Mouse (Mus musculus): Measurements from ENCODE around the gene Ran.

DNA sequence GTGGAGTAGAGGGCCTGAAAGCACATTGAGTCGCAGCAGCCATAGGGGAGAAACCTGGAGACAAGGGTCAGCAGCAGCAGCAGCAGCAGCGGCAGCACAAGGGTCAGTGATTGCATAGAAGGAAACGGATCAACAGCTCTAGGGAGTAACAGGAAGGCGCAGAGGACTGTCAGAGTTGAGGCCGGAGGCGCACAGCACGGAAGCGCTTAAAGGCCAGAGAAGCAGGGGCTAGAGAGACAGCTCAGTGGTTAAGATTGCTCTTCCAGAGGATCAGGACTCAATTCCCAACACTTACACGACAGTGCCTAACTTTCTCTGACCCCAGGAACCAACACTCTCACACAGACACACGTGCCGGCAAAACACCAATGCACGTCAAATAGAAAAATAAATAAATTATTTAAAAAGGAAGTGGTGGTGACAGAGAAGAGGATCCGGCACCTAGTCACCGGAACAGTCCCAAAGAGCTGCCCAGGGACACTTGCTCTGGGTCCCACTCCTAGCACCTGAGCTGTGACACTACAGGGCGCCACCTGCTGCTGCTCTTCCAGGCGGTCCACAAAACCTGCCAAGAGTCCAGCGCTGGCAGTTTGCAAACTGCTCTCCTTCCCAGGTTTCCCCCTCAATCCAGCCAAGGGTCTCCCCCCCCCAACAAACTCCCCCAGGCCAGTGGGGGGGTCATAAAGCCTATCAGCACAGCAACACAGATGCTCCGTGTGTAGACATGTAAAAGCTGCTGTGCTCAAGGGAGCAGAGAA, 13.7 kb upstream of the Ran start:
- TF ChIP-seq CTCF (IDR thresholded peaks at IDR 0.05; ENCODE audit: control insufficient read depth, insufficient read depth, insufficient read length) (no peak), USF1 (IDR thresholded peaks at IDR 0.05; ENCODE audit: low read depth) (no peak), MAX (IDR thresholded peaks at IDR 0.05) (no peak)

Measured in C2C12 (cell line).